Mouse (Mus musculus) gastrocnemius, postnatal 4 days (tissue): Measurements from ENCODE around the gene Rbks. TPM values are rescaled to one million over a fixed set of nuclear protein-coding genes. Genes with fewer than 3 reads are reported as not detected.
"Not testable (repeated sequence)": the region's sequence is repeated elsewhere in the genome, so short reads cannot be mapped to it uniquely, and the experiment has no call there.

Experiments
- DNase-seq, 2 experiments: peaks; one replicate each; pipeline ENCODE4 v3.0.0; 2021 to 2022; ENCODE audit warnings: low spot score in 2 of 2, mixed read lengths in 2 of 2
- total RNA-seq, 2 experiments: library from RNA; stranded (reverse); gene quantifications; 2 replicates each; pipeline ENCODE4 v1.2.3; 2021

The Rbks gene
- total RNA-seq, 2 experiments from 2014 or later = 2.9 to 4.6 TPM

DNA sequence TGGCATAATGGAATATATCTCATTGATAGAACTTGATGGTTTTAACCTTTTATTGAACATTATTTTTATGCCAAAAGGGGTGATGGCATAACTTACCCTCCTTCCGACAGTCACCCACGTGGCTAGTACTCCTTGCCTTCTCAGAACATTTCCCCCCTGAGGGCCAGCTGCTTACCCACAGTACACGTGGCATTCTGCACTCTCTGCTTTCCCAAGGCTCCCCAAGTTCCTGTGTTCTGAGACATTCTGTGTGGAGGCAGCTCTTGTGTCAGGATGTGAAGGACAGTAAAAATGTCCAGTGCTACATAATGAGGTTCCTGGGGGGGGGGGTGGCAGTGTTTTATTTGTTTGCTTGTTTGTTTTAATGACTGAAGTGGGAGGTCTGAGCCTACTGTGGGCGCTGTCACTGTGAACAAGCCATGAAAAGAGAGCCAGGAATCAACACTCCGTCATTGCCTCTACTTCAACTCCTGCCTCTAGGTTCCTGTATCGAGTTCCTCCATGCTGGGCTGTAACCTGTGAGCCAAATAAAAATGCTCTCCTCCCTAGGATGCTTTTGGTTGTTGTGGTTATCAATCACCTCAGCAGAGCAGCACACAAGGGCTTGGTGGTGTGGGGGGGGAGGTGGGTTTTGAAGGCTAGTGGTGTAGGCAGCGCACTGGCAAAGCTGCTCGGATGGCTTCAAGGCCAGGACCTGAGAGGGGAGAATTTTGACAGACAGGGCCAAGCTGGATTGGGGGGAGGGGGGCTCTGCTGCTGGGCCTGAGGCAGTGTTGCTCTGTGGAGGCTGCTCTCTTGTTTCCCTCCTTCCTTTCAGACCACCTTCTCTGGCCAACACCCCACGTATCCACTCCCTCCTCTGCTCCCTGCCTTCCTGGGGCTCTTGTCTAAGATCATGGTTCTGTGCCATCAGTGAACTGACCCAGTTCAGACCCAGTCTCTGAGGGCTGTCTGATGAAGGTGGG is 69.6 kb downstream of the Rbks start:
- DNase-seq = no peak

DNA sequence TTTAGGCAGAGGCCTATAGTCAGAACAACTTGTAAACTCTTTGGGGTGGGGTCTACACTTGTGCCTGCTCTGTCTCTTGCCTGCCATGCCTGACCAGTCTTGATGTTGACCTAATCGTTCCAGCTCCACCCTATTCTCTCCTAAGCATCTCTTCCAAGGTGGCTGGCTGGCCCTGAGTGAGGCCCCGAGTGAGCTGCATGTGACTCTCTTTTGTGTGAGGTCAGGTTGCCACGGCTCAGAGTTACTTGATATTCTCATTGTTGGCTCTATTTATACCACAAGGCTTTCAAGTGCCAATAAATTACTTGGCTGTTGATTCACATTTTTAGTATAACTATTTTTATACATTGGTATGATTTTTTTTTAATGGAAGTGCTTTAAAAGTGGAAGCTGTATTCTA is 70.3 kb downstream of the Rbks start:
- DNase-seq = no peak

DNA sequence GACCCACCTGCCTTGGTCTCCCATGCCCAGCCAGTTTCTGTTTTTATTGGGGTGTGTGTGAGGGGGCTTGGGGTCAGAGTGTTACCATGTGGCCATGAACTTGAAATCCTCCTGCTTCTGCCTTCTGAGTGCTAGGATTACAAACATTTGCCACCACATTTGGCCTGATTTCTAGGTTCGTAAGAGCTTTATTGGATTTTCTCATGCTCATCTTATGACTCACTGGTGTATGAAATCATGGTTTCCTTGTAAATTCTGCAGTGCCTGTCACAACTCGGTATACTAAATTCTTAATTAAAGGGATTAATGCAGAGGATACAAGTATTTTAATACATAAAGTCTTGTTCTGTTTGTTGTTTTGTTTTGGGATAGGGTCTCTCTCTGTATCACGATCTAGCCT is 77.1 kb downstream of the Rbks start:
- no peak for DNase-seq

DNA sequence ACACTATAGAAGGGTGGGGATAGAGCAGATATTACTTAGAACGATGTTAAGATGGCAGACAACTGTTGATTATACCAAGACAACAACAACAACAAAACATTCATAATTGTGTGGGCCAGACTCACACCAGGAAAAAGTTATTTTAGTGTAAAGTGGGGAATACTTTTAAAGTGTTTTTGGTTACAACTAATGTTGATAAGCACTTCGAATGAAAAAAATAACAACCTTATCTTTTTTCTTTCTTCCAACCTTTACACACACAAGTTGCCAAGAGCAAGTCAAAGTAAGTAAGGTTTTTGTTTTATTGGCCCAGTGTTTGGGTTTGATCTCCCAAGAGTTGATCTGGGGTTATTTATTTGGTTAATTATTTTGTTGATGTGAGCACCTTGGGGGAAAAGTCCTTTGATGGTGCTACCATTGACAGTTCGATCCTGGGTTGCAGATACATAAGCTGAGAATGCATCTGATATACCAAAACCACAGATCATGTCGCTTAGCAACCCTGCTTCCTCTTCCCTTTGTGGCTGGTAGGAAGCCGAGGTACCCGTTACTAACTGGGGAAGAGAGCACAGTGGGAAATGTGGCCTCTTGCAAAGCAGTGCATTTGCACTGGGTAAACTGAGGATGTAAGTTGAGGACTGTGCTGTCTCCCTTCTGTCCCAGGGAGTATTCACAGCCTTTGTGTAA is 82.9 kb downstream of the Rbks start:
- no peak for DNase-seq

DNA sequence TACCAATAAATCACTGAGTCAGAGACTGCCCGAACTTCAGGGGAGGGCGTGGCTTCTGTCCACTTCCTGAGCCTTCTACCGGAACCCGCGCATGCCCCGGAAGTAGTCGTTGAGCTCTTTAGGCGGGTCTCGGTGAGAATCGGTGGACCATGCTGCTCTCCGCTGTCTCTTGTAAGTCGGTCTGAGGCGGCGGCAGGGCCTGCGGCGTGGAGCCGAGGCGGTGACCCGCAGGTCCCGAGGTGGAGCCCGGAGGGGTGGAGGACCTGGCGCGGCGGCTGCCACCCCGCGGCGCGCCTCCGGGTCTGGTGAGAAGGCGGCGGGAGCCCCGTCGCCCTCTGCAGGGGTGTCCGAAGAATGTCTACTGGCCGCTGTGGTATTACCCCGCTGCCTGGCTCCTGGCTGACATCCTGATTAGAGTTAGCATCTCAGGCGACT is 83.6 kb downstream of the Rbks start:
- DNase-seq = peak; percentile 49 to 85

DNA sequence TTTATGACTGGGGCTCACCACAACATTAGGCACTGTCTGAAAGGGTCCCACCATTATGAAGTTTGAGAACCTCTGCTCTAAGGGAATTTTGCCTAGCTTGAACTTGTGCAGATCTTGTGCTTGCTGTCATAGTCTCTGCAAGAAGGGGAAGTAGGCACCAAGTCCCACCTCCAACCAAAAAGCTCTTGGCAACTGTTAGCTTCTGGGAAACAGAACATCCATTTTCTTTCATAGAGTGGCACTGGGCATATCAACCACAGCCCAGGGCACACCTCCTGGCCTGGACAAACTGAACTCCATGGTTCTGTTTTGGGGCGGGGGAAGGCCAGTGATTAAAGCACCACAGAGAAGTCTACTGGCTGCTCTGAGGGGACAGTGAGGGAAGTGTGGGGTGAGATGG is 86.2 kb downstream of the Rbks start:
- DNase-seq = no peak

DNA sequence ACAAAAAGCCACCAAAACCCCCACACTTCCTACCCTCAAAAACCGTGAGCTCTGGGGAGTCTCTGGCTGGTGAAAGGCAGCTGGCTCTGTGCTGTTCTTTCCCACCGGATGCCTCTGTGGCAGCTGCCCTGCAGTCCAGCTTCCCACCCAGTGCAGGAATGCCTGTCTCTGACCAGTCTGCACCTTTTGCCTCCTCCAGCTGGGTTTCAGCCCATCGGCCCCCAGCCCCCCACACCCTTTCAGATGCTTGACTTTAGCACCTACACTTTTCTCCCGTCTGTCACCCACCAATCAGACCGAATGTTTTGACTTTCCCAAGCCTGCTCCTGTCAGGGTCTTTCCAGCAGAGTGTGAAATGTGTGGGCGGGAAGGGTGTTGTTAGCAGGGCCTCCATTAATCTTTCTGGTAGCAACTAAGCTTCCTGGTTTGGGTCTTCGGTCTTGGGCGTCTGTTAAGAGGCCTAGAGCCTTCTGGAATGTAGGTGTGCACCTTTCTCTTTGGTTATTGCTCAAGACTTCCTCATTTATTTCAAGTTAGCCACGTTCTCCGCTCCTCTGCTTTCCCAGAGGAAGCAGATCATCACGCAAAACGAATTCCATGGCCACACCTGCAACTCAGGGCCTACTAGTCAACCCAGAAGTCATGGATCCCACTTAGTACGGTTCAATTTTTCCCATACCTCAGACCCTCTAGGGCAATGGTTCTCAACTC is 86.9 kb downstream of the Rbks start:
- DNase-seq = no peak

DNA sequence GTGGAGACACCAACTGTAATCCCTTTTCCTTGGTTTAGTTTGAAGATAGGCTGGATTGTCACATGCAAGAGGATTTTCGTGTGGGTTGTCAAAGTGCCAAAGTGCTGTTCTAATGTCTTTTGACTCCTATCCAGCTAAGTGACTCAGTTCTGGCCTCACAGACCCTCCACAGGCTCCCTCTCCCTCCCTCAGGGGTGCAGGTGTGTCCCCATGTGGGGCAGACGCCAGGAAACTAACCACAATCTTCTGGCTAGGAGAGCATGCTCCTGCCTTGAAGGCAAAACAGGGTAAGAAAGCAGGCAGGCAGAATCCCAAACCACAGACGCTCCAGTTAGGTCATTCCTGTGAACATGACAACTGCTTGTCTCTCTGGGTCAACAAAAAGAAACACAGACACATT is 91.3 kb downstream of the Rbks start:
- peak in 1 of 2 experiments; percentile 36 for DNase-seq

DNA sequence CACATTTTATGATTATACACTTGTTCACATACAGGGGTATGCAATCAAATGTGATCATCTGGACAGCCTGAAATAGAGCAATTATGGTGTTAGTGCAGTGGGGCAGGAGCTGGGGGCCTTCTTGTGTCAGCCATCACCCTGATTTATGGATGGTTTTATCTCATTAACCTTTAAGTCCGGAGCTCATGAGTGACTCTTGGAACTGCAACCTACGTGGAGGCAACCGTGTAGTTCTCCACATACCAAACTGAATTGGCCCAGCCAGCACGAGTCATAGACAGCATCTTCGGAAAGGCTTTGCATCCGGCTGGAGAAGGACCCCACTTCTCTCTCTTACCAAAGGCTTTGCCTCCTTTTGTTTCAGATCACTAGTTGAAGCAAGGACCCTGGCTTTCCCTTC is 93.7 kb downstream of the Rbks start:
- no peak for DNase-seq

DNA sequence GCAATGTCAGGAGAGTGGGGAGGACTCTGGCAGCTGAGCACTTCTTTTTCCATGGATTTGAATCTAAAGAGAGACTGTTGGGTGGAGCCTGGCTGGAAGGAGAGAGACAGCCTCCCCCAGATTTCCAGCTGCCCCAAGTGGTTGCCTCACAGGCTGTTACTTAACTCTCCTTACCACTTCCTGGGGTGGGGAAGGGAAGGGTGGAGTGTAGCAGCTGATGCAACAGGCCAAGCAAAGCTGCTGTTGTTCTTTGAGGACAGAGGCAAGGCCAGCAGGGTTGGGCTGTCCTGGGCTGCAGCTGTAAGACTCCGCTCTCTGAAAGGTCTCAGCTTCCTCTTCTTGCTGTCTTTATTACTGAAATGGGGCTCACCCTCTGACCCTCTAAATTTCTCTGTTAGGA is 95.0 kb downstream of the Rbks start:
- DNase-seq = peak in 1 of 2 experiments; percentile 59

DNA sequence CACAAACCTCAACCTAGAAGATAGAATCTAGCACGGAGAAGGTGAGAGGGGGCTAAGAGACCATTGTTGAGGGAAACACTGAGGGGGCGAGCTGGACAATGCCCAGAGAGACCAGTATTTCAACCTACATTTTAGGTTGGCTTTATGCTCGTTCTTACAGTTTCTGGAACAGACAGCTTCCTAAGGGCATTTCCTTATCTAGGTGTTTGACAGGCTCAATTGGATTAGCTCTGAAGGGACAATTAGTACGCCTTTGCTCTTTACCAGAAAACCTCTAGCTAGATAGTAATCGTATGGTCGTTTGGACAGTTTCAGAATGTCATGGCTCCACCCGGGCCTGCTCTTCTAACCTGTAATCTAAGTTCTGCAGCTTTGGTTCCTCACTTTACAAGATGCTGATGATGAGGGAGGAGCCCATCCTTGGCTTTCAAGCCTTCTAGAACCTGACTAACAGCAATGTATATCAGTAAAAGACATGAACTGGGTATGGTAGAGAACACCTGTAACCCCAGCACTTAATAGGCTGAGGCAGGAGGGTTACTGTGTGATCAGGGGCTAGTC is 96.2 kb downstream of the Rbks start:
- DNase-seq = no peak

DNA sequence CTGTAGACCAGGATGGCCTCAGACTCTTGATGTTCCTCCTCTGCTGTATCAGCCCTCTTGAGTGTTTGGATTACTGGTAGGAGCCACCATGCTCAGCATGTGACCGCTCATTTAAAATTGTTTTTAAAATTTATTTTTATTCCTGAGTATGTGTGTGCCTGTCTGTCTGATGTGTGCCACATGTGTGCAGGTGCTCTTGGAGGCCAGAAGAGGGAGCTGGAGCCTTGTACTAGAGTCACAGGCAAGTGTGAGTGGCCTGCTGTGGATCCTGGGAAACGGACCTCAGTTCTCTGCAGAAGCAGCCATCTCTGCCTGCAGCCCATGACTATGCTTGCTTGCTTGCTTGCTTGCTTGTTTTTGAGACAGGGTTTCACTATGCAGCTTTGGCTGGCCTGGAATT is 98.3 kb downstream of the Rbks start:
- DNase-seq = no peak

DNA sequence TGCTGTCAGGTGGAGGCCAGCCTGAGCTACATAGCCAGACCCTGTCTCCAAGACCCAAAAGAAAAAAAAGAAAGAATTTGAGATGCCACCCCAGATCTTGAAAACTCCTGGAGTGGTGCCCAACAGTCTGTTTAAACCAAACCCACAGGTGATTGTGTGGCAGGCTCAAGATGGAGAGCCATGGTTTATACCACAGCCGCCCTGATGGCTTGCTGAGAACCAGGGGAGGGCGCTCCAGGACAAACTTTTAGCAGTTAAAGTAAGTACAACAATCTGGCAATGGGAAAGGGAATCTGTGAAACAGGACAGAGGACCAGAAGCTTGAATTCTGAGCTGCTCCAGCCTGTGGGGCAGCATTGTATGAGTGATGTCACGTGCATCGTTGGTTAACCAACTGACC is 98.8 kb downstream of the Rbks start:
- DNase-seq = no peak

DNA sequence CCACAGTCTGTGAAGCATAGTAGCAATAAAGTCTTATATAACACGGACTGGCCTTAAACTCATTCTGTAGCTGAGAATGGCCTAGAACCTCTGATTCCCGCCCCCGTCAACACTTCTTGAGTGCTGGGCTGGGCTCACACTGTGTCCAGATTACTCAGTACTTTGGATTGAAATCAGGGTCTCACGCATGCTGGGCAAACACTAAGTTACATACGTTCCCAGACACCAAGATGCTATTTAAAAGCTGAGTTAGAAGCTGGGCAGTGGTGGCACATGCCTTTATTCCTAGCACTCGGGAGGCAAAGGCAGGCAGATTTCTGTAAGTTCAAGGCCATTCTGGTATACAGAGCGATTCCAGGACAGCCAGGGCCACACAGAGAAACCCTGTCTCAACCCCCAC is 99.3 kb downstream of the Rbks start:
- no peak for DNase-seq

DNA sequence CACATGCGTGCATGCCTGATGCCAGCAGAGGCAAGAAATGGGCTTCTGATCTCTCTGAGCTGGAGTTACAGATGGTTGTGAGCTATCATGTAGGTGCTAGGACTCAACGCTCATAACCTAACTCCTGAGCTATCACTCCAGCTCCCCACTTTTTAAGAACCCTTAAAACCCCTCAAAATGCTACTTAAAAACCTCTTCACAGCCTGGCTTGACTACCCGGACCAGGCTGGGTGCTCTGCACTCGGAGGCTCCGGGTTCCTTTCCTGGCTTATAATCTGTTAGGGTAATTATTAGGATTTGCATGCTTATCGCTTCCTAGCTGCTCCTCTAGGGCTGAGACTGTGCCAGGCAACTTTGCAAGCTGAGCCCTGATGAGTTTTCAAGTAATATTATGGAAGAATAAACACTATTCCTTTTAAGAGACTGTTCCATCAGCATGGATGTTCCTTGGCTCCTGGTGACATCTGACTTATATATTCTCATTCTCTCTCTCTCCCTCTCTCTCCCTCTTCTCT is 99.9 kb downstream of the Rbks start:
- no peak for DNase-seq

DNA sequence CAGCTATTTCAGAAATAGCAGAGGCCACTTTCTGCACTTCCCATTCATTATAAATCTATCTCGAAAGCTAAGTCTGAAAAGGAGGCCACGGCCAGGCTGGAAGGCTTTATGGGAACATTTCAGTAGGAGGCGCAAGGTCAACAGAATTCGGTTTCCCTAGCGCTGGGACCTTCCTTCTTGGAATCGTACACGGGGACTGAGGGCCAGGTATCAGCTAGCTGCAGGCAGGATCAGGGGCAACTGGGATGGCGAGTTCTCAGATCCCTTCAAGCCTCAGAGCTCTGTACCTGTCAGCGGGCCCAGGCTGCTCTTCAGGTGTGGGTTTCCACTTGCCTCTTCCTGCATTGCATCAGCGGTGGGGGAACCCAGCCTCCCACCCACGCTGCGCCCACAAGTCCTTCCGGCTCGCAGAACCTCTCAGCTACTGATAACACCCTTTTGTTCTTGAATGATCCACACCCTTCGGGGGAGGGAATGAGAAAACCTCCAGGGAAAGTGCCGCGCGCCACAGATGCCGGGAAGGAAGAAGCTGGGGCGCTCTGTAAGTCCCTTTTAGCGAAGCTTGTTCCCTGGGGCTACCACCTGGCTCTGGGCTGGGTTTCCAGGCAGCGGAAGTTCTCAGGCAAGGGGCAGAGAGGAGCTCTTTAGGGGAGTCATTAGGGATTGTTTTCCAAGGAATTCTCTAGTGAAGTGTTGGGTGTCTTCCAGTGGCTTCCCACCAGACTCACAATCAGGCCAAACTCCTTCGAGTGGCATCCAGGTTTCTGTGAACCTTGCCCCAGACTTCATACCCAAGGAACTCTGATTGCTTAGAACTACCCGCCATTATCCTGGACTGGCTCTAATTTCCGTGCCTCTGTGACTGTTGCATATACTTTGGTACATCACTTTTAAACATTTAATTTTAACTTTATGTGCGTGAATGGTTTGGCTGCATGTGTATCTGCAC is 100.7 kb downstream of the Rbks start, which contains the start of gene Mrpl33:
TSS of gene Mrpl33 (plus strand) at position 455 of the 949 bp plus-strand sequence.
- peak in 1 of 2 experiments; percentile 33 for DNase-seq

DNA sequence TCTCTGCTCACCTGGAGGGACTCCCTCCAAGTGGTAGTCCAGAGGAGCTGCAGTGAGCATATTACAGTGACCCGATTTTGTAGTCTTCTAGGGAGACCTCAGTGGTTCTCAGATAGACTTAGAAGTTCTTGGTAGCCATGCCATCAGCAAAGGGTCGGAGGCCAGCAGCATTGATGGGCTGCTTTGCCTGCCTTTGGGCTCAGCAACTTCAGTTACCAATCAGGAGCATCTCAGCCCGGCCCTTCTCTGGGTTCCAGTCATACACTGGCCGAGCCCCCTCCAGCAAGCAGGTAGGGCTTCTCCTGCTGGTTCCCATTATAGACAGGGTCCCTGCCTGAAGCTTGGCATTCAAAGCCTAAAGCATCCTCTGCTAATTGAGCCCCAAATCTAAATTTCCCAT is 101.6 kb downstream of the Rbks start:
- no peak for DNase-seq

DNA sequence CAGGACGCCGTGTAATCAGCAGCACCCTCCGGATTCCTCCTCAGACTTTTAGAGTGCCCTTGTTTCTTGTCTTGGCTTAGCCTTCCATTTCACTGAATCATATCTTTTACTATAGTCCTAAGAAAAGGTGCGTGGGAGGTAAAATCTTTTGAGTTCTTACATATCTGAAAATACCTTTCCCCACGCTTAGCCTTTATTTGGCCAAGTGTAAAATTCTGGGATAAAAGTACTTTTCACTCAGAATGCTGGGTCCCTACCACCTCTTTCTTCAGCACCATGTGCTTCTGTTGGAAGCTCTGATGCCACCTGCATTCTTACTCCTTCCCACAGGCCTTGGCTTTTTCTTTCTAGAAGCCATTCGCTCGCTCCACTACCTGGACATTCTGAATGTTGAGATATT is 106.3 kb downstream of the Rbks start:
- DNase-seq = no peak

DNA sequence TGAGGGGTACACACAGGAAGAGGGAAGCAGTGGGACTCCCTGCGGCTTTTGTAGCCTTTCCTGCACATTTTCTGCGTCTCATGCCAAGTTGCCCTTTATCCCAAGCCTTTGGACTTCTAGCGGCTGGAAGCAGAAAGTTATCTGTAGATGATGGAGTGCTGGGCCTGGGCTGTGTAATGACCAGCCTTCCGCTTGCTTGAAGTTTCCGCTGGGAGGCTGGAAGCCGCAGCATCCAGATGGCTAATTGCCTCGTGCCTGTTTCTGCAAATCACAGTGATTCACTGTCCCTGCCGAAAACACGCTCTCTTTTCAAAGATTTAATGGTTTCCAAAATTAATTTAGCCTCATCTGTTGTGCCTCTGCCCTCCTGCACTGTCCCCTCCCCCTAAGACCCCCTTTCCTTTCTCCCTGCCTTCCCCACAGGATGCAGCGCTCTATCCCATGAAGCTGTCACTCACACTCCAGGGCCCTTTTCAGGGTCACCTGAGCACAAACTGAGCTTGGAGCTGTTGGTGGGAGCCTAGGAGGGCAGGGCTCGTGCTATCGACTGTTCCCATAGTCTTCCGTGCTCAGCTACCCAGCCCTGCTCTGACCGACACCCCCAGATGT is 107.6 kb downstream of the Rbks start:
- DNase-seq = no peak

DNA sequence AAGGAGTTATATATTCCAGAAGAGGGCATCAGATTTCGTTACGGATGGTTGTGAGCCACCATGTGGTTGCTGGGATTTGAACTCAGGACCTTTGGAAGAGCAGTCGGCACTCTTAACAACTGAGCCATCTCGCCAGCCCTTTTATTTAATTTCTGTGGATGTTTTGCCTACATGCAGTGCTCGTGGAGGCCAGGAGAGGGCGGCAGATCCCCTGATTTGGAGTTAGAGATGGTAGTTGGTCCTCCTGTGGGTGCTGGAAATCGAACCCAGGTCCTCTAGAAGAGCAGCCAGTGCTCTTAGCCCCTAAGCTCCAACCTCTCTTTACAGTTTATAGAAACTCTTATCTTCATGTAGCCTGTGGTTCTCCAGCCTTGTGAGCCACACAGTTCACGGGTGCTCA is 108.8 kb downstream of the Rbks start:
- DNase-seq = not testable (repeated sequence)
